Mouse (Mus musculus) hindbrain, embryonic 16.5 days (tissue): ENCODE data around the gene Atp8b4. TPM values are rescaled to one million over a fixed set of nuclear protein-coding genes. Genes with fewer than 3 reads are reported as not detected.
A peak's percentile ranks its signal among the peaks of the same experiment; 100 is the strongest.

Experiments used
- ATAC-seq: fragments of 200-750 bp; cut with Nextera tagmentation; 2 replicates; pipeline ENCODE4 v1.8.0; 2017; ENCODE audit warnings: moderate TSS enrichment, moderate library complexity
- H3K27ac ChIP-seq: fragments of 300-500 bp; sonication (generic); 2 replicates; pipeline ENCODE4 v1.5.1; 2014; ENCODE audit warnings: low read depth, mild to moderate bottlenecking, control low read depth, low read length, moderate library complexity
- H3K27me3 ChIP-seq: fragments of 300-500 bp; sonication (generic); replicated peaks from 2 replicates; pipeline ENCODE4 v1.6.1; 2014; ENCODE audit warnings: low read length; ENCODE audit not compliant: control insufficient read depth, insufficient read depth
- H3K36me3 ChIP-seq: fragments of 300-500 bp; sonication (generic); 2 replicates; pipeline ENCODE4 v1.6.1; 2014; ENCODE audit warnings: mild to moderate bottlenecking, low read length, moderate library complexity, mixed read lengths; ENCODE audit not compliant: control insufficient read depth, insufficient read depth
- H3K4me1 ChIP-seq: fragments of 300-500 bp; sonication (generic); 2 replicates; pipeline ENCODE4 v1.6.1; 2014; ENCODE audit warnings: low read depth, low read length; ENCODE audit not compliant: control insufficient read depth, insufficient read depth
- H3K4me2 ChIP-seq: fragments of 300-500 bp; sonication (generic); 2 replicates; pipeline ENCODE4 v1.6.1; 2014; ENCODE audit warnings: mild to moderate bottlenecking, low read length, control low read depth, moderate library complexity
- H3K4me3 ChIP-seq: fragments of 300-500 bp; sonication (generic); 2 replicates; pipeline ENCODE4 v1.5.1; 2014; ENCODE audit warnings: mild to moderate bottlenecking, low read length, control low read depth, moderate library complexity
- H3K9ac ChIP-seq: fragments of 300-500 bp; sonication (generic); 2 replicates; pipeline ENCODE4 v1.6.1; 2014; ENCODE audit warnings: low read depth, mild to moderate bottlenecking, control low read depth, low read length, moderate library complexity
- H3K9me3 ChIP-seq: fragments of 300-500 bp; sonication (generic); 2 replicates; pipeline ENCODE4 v1.6.1; 2014; ENCODE audit warnings: mild to moderate bottlenecking, low read length, moderate library complexity; ENCODE audit not compliant: control insufficient read depth
- WGBS: fragments of 180-500 bp; shearing (Covaris S2); extraction: QIAGEN DNeasy Blood & Tissue Kit; methylation state at CpG from one replicate; pipeline ENCODE4 v1.1.7; 2014; 5-methylcytosine and 5-hydroxymethylcytosine counted together
- polyA plus RNA-seq: library from polyadenylated mRNA; unstranded; fragments of >200 nt; fragmentation: Nextera tagmentation; extraction: Ambion mirVana; gene quantifications from 2 replicates; pipeline ENCODE4 v1.2.1, GENCODE M21; 2015

Atp8b4 gene
- polyA plus RNA-seq, 1 experiment from 2014 or later = 0.15 TPM

DNA sequence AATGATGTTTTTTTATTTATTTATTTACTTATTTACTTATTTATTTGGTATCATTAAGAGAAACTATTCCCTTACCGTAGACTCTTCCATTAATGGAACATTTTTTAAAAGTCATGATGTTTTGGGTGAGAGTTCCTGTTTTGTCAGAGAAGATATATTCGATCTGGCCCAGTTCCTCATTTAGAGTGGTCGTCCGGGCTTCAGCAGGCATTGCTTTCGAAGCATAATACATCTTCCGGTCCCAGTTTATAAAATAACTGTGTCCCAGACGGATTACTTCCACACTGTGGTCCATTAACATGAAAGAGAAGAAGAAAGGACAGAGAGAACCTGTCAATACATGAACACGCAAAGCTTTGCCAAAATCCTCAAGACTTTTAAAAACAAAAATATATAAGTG lies 103.0 kb downstream of the Atp8b4 start:
- no peak overlapping the region for H3K4me2 ChIP-seq
- 81% methylated on average over 8 of the region's 8 CpGs for WGBS
- no peaks in the 10 kb centered on the region for H3K27me3 ChIP-seq
- H3K9ac ChIP-seq = no peak overlapping the region
- H3K36me3 ChIP-seq = no peaks in the 10 kb centered on the region
- no peak overlapping the region for H3K27ac ChIP-seq
- H3K4me3 ChIP-seq = no peak overlapping the region
- no peak for ATAC-seq
- no peaks in the 10 kb centered on the region for H3K9me3 ChIP-seq
- no peaks in the 10 kb centered on the region for H3K4me1 ChIP-seq

DNA sequence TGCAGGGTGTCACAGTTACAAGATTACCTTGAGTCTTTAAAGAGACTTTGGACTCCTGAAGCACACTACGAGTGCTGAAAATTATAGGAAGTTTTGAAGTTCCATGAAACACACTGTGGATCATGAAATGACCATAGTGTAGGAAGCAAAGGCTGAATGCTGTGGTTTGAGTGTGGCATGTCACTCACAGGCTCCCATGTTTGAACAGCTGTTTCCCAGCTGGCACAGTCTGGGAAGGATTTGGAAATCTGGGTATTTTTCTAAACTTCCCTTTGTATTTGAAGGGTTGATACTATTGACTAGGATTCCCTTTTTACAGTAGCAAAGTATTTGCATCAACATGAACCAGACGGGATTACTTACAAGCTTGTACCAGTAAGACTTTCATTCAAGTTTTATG lies 105.5 kb downstream of the Atp8b4 start:
- no peak overlapping the region for H3K4me2 ChIP-seq
- H3K27me3 ChIP-seq = no peaks in the 10 kb centered on the region
- no peak overlapping the region for H3K27ac ChIP-seq
- WGBS = 79% methylated on average over 2 of the region's 2 CpGs
- no peak overlapping the region for H3K9ac ChIP-seq
- ATAC-seq = no peak
- H3K4me1 ChIP-seq = no peaks in the 10 kb centered on the region
- no peaks in the 10 kb centered on the region for H3K9me3 ChIP-seq
- no peaks in the 10 kb centered on the region for H3K36me3 ChIP-seq
- H3K4me3 ChIP-seq = no peak overlapping the region

DNA sequence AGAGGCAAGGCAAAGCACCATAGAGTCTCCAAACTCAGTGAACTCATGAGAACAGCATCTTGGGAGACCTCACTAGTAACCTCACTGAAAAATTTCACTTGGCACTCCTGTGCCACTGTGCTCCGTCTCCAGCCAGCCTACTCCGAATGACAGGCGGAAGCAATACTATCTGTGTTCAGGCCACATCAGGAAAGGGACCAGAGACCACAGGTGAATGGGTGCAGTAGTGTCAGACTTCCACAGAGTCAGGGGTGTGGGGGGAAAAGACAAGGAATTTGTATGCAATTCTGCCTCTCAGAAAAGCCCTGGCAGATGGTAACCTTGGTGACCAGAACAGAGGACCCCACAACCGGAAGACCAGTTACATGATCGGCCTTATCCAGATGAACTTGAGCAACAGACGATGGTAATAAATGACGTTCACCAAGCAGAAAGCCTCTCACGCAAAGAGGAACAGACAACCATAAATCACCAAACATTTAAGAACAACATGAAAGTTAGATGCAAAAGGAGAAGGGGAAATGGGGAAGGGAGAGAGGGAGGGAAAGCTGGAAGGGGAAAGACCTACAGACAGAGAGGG lies 112.9 kb downstream of the Atp8b4 start:
- Histone ChIP-seq H3K36me3 (no peaks in the 10 kb centered on the region), H3K4me1 (no peaks in the 10 kb centered on the region), H3K27ac (no peak overlapping the region), H3K9me3 (no peaks in the 10 kb centered on the region), H3K9ac (no peak overlapping the region), H3K27me3 (no peaks in the 10 kb centered on the region), H3K4me2 (no peak overlapping the region), H3K4me3 (no peak overlapping the region)
- 83% methylated on average over 8 of the region's 8 CpGs for WGBS
- no peak for ATAC-seq

DNA sequence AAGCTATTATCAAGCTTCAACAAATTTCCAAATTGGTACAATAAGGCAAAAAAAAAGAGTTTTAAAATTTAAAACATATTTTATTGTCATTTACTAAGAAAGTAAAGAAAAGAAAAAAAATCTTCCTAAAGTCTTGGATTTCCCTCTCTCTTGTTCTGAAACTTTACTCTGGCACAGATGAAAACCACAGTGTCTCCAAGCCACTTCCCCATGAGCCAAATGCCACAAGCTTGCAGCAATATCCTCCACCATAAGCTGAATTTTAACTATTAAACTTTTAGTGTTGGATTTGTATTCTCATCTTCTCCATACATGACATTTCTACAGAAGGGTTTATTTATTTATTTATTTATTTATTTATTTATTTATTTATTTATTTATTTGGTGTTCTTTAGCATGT lies 114.4 kb downstream of the Atp8b4 start:
- no peak overlapping the region for H3K9ac ChIP-seq
- no peak overlapping the region for H3K27ac ChIP-seq
- no peak for ATAC-seq
- H3K9me3 ChIP-seq = no peaks in the 10 kb centered on the region
- no peaks in the 10 kb centered on the region for H3K36me3 ChIP-seq
- H3K4me3 ChIP-seq = no peak overlapping the region
- H3K27me3 ChIP-seq = no peaks in the 10 kb centered on the region
- no peaks in the 10 kb centered on the region for H3K4me1 ChIP-seq
- no peak overlapping the region for H3K4me2 ChIP-seq

DNA sequence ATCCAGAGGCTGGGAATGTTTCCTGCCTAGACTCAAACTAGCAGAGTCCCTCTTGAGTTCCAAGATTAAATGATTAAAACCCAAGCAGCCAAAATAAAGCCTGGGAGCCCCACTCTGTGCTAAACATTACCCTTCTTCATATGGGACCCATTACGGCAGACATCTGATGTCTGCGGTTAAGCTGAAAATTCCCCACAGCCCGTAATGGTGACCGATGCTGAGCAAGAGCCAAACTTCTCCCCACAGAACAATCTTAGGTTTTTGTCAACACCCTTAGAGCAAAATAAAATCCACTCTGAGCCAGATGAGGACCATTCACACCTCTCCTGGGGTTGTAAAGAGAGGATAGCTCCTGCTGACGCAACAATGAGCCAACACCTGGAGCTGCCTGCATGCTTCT lies 120.2 kb downstream of the Atp8b4 start:
- no peak overlapping the region for H3K4me2 ChIP-seq
- 82% methylated on average over 5 of the region's 5 CpGs for WGBS
- no peaks in the 10 kb centered on the region for H3K9me3 ChIP-seq
- H3K4me3 ChIP-seq = no peak overlapping the region
- no peaks in the 10 kb centered on the region for H3K36me3 ChIP-seq
- H3K4me1 ChIP-seq = no peaks in the 10 kb centered on the region
- ATAC-seq = no peak
- no peak overlapping the region for H3K27ac ChIP-seq
- H3K27me3 ChIP-seq = no peaks in the 10 kb centered on the region
- H3K9ac ChIP-seq = no peak overlapping the region

DNA sequence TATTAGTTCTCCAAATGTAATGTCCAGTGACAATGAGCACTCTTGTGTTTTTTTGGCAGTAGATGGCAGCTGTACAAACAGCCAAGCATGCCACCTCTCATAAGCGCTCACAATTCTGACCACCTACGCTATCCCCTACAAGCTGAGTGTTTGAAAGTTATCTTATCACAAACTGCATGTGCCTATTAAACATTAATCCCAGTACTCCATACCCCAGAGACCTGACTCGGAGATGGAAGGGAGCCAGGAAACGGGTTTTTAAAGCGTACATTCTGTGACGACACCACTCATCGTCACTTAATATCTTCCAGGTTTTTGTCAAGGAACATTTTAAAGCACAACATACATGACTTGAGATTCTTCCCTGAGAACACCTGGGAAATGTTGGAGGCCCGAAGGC lies 128.8 kb downstream of the Atp8b4 start:
- Histone ChIP-seq H3K27me3 (no peaks in the 10 kb centered on the region), H3K4me1 (no peaks in the 10 kb centered on the region), H3K36me3 (no peaks in the 10 kb centered on the region), H3K9ac (no peak overlapping the region), H3K9me3 (no peaks in the 10 kb centered on the region), H3K4me2 (no peak overlapping the region), H3K27ac (no peak overlapping the region), H3K4me3 (no peak overlapping the region)
- 90% methylated on average over 8 of the region's 8 CpGs for WGBS
- ATAC-seq = no peak

DNA sequence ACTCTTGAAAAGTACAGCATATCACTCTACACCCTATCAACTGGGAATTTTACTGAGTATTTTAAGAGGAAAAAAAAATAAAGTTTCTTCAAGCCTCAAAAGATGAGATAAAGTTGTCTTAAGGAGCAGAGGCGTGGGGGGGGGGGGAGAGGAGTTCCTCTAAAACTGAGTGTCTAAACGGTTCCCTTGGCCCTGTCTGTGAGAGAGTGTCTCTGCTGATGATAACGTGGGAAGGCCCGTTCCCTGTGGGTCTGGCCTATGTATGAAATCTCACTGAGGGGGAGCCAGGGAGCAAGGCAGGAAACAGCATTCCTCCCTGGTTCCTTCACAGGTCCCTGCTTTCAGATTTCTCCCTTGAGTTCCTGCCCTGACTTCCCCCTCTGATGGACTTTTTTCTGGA lies 130.7 kb downstream of the Atp8b4 start:
- H3K4me1 ChIP-seq = no peaks in the 10 kb centered on the region
- no peaks in the 10 kb centered on the region for H3K9me3 ChIP-seq
- H3K9ac ChIP-seq = no peak overlapping the region
- 65% methylated on average over 4 of the region's 4 CpGs for WGBS
- ATAC-seq = no peak
- no peak overlapping the region for H3K27ac ChIP-seq
- no peaks in the 10 kb centered on the region for H3K27me3 ChIP-seq
- no peak overlapping the region for H3K4me2 ChIP-seq
- H3K36me3 ChIP-seq = no peaks in the 10 kb centered on the region
- no peak overlapping the region for H3K4me3 ChIP-seq

DNA sequence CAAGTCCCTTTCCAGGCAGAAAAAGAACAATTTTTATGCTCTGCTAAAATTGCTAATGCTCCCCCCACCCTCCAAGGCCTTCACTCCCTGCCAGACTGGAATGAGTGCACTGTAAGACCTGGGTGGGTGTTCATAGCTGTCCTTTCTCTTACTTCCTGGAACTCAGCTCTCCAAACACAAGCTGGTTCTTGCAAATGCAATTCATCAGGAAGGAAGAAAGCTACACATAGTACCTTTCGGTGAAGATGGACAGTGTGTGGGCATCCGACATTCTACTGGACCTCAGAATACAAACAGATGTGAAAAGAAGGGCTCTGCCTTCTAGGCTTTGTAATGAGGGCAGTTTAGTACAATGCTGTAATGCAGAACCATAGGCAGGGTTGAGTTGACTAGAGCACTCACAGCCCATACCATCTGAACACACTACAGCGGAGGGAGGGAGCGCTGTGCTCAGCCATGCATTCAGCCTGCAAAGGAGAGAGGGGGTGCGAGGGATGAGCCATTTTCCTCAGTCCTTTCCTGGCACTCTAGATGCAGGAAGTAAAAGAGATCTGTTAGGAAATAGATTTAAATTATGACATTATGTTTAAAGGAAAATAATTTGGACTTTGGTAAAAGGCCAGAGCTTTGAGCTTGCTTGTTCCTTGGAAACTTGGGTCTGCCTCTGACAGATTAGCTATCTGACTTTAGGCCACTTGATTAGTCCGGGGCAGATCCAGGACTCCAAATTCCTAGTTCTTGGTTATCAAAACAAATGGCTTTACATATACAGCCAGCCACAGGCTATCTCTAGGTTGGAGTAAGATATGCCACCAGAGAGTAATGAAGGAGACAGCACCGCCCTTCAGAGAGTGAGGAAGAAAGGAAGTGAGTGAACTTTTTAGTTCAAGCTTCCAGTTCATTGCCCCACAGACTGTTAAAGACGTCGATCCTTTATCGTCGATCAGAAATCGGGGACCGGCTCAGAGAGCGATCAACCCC lies 136.4 kb downstream of the Atp8b4 start:
- ATAC-seq = no peak
- no peak overlapping the region for H3K4me2 ChIP-seq
- H3K9ac ChIP-seq = no peak overlapping the region
- no peaks in the 10 kb centered on the region for H3K4me1 ChIP-seq
- H3K36me3 ChIP-seq = no peaks in the 10 kb centered on the region
- H3K27me3 ChIP-seq = no peaks in the 10 kb centered on the region
- no peak overlapping the region for H3K4me3 ChIP-seq
- no peaks in the 10 kb centered on the region for H3K9me3 ChIP-seq
- WGBS = 81% methylated on average over 14 of the region's 14 CpGs
- H3K27ac ChIP-seq = no peak overlapping the region

DNA sequence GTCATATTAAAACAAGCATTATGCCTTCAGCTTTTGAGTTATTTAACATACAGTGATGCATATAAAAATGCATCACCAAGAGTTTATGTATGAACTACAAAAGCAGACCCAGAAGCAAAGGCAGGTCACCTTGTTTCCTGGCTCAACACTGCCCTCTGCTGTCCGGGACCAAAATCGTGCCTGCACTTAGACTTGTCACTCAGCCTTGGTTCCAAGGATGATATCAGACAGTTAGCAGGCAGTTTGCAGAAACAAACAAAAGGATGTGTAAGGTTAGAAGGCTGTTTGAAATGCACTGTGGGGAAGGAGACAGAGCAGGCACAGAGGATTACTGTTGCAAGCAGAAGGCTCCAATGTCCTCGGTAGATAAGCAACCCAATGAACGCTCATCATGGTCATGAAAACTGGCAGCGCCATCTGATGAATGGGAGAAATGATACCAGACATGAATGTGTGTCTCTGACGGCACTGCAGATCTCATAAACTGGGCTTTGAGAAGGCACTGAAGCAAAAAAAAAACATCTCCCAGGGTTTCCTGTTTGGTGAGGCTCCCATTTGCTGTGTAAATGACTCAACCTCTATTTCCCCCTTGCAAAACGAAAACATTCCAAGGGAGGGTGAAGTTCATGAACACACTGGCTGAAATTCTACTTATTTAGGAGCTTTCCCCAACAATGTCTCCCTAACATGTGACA lies 137.3 kb downstream of the Atp8b4 start:
- no peak overlapping the region for H3K27ac ChIP-seq
- no peak overlapping the region for H3K9ac ChIP-seq
- H3K36me3 ChIP-seq = no peaks in the 10 kb centered on the region
- no peak overlapping the region for H3K4me3 ChIP-seq
- H3K4me1 ChIP-seq = no peaks in the 10 kb centered on the region
- 55% methylated on average over 7 of the region's 7 CpGs for WGBS
- no peak overlapping the region for H3K4me2 ChIP-seq
- peak; percentile 74 for ATAC-seq
- H3K27me3 ChIP-seq = no peaks in the 10 kb centered on the region
- H3K9me3 ChIP-seq = no peaks in the 10 kb centered on the region
